Comparison of ENCODE assay signal across 9 mouse cellular contexts in the genomic region with DNA sequence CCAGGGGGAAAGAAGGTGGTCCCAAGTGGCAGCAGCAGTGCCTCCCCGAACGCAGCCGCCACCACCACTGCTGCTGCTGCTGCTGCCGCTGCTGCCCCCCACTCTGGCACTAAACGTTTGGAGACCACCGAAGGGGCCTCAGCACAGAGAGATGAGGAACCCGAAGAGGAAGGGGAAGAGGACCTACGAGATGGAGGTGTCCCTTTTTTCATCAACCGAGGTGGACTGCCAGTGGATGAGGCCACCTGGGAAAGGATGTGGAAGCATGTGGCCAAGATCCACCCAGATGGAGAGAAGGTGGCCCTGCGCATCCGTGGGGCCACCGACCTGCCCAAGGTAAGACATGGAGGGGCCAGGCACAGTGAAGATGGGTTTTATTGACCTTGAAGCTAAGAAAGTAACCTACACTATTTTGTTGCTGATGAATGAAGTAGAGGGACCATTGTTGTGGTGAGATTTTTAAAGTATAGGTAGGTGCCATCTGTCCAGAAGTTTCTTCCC. TPM values are rescaled to one million over a fixed set of nuclear protein-coding genes. Genes with fewer than 3 reads are reported as not detected.
A peak's percentile ranks its signal among the peaks of the same experiment; 100 is the strongest.
DNase-seq lines count a peak whose midpoint lies in the region; ATAC-seq and TF ChIP-seq lines count a peak whose summit lies in the region.
"Had no signal": no experiment of that assay in that cellular context is flagged by ENCODE, and none has a peak within 500 bp of the region (broad histone marks: within the 10 kb centered on the region; RNA-seq: fewer than 3 reads in every experiment).

No protein-coding gene starts in this region.

- 42% methylated on average over 12 of the region's 12 CpGs for WGBS in hindbrain, embryonic 10.5 days
- WGBS in midbrain, embryonic 10.5 days: 46% methylated on average over 12 of the region's 12 CpGs

- no peak for TF ChIP-seq POLR2A in ES-Bruce4 (IDR thresholded peaks at IDR 0.05; ENCODE audit: insufficient read depth, low read length)

- no peaks in the 10 kb centered on the region for H3K27me3 ChIP-seq in ES-Bruce4 (ENCODE audit: control insufficient read depth, insufficient read depth, low read length, poor library complexity, severe bottlenecking)
- H3K27me3 ChIP-seq in hindbrain, embryonic 10.5 days (ENCODE audit: insufficient read depth, poor library complexity, severe bottlenecking): peaks cover 14% of the 10 kb centered on the region; the same call in 1 of the 2 replicates
- H3K27me3 ChIP-seq in midbrain, embryonic 10.5 days (ENCODE audit: low read depth, poor library complexity, severe bottlenecking): peaks cover 16% of the 10 kb centered on the region

- no peak overlapping the region for H3K9ac ChIP-seq in ES-Bruce4 (ENCODE audit: low read depth, poor library complexity, severe bottlenecking)

- intact Hi-C loops in gastrocnemius, adult 2 months (cut with DNase I): no loop called here
- intact Hi-C loops in gastrocnemius, postnatal 36 days (cut with DNase I): no loop called here

- ATAC-seq in activated CD4-positive, CD25-positive, alpha-beta regulatory T cell, adult 4 months: no peak

- no peaks in the 10 kb centered on the region for H3K9me3 ChIP-seq in ES-Bruce4 (replicated peaks; ENCODE audit: control insufficient read depth, insufficient read depth, low read length, poor library complexity, severe bottlenecking)
- H3K9me3 ChIP-seq in hindbrain, embryonic 10.5 days: no peaks in the 10 kb centered on the region
- no peaks in the 10 kb centered on the region for H3K9me3 ChIP-seq in midbrain, embryonic 10.5 days (replicated peaks)

- peak overlapping the region; percentile 98 for H3K4me3 ChIP-seq in gastrocnemius, adult 2 months
- H3K4me3 ChIP-seq in ES-Bruce4 (ENCODE audit: low read depth, low read length): 0 out of 2 replicates have a peak overlapping the region, but pooled peaks have one; percentile 1
- H3K4me3 ChIP-seq in hindbrain, embryonic 10.5 days: peak overlapping the region; percentile 89
- peak overlapping the region; percentile 92 for H3K4me3 ChIP-seq in midbrain, embryonic 10.5 days

- no peak for TF ChIP-seq EP300 in ES-Bruce4 (IDR thresholded peaks at IDR 0.05; ENCODE audit: insufficient read depth, low read depth, low read length)

- TF ChIP-seq CTCF in gastrocnemius, adult 2 months (IDR thresholded peaks at IDR 0.05): no peak
- no peak for TF ChIP-seq CTCF in ES-Bruce4 (IDR thresholded peaks at IDR 0.05; ENCODE audit: low read depth, low read length)

- no peaks in the 10 kb centered on the region for H3K36me3 ChIP-seq in ES-Bruce4 (ENCODE audit: control insufficient read depth, insufficient read depth, low read length, poor library complexity, severe bottlenecking)
- peaks cover 27% of the 10 kb centered on the region for H3K36me3 ChIP-seq in hindbrain, embryonic 10.5 days
- H3K36me3 ChIP-seq in midbrain, embryonic 10.5 days: peaks cover 26% of the 10 kb centered on the region

- H3K27ac ChIP-seq in gastrocnemius, adult 2 months: peak overlapping the region; percentile 86
- no peak overlapping the region for H3K27ac ChIP-seq in ES-Bruce4 (ENCODE audit: insufficient read depth, low read length)
- H3K27ac ChIP-seq in hindbrain, embryonic 10.5 days: peak overlapping the region; percentile 98
- H3K27ac ChIP-seq in midbrain, embryonic 10.5 days (replicated peaks): peak overlapping the region; percentile 97

- no peak for DNase-seq in gastrocnemius, adult 2 months
- DNase-seq in gastrocnemius, postnatal 36 days: no peak
- DNase-seq in hindbrain, embryonic 10.5 days (ENCODE audit: low spot score): no peak
- no peak for DNase-seq in midbrain, embryonic 10.5 days (ENCODE audit: low spot score)
- DNase-seq in urinary bladder, postnatal 10 days (ENCODE audit: low spot score): no peak
- DNase-seq in urinary bladder, postnatal 25 days (ENCODE audit: low spot score): no peak

- peaks cover 3% of the 10 kb centered on the region for H3K4me1 ChIP-seq in ES-Bruce4 (ENCODE audit: control insufficient read depth, insufficient read depth, low read length)
- peaks cover 57% of the 10 kb centered on the region for H3K4me1 ChIP-seq in hindbrain, embryonic 10.5 days (replicated peaks)
- peaks cover 52% of the 10 kb centered on the region for H3K4me1 ChIP-seq in midbrain, embryonic 10.5 days

RNA-seq across cellular contexts. Expression of gene Vash1, which starts 1.5 kb away (rescaled TPM):
- total RNA-seq in gastrocnemius, adult 2 months (2021): 1 to 10 TPM; 4.0 to 6.9 TPM
- 1 to 10 TPM; 7.3 to 8.6 TPM for total RNA-seq in gastrocnemius, postnatal 36 days (2021)
- polyA plus RNA-seq in ES-Bruce4 (2011; ENCODE audit: insufficient read depth, insufficient read length, low read depth, missing spikeins): 5.2 and 6.0 TPM in 2 replicates
- polyA plus RNA-seq in hindbrain, embryonic 10.5 days (2016; fragmentation: Nextera tagmentation; extraction: Ambion mirVana): 21.1 and 27.4 TPM in 2 replicates
- 17.5 and 22.3 TPM in 2 replicates for polyA plus RNA-seq in midbrain, embryonic 10.5 days (2016; fragmentation: Nextera tagmentation; extraction: Ambion mirVana)
- under 1 TPM in 1 of 2 experiments, not detected in 1; 0.17 TPM for polyA plus RNA-seq in activated CD4-positive, CD25-positive, alpha-beta regulatory T cell, adult 4 months (2017; shearing (Covaris generic))

RNA-seq across cellular contexts. Expression of gene Angel1, which starts 46.2 kb away (rescaled TPM):
- total RNA-seq in gastrocnemius, adult 2 months (2021): 1 to 10 TPM; 3.9 to 4.8 TPM
- 1 to 10 TPM; 3.5 to 3.9 TPM for total RNA-seq in gastrocnemius, postnatal 36 days (2021)
- polyA plus RNA-seq in ES-Bruce4 (2011; ENCODE audit: insufficient read depth, insufficient read length, low read depth, missing spikeins): 12.0 and 14.4 TPM in 2 replicates
- polyA plus RNA-seq in hindbrain, embryonic 10.5 days (2016; fragmentation: Nextera tagmentation; extraction: Ambion mirVana): 14.7 and 14.8 TPM in 2 replicates
- polyA plus RNA-seq in midbrain, embryonic 10.5 days (2016; fragmentation: Nextera tagmentation; extraction: Ambion mirVana): 14.4 and 16.0 TPM in 2 replicates
- 1 to 10 TPM; 4.0 to 5.7 TPM for polyA plus RNA-seq in activated CD4-positive, CD25-positive, alpha-beta regulatory T cell, adult 4 months (2017; shearing (Covaris generic))

RNA-seq across cellular contexts. Expression of gene Lrrc74a, which starts 54.1 kb away (rescaled TPM):
- not detected for total RNA-seq in gastrocnemius, adult 2 months (2021)
- total RNA-seq in gastrocnemius, postnatal 36 days (2021): not detected
- not detected in 2 replicates for polyA plus RNA-seq in ES-Bruce4 (2011; ENCODE audit: insufficient read depth, insufficient read length, low read depth, missing spikeins)
- not detected in 2 replicates for polyA plus RNA-seq in hindbrain, embryonic 10.5 days (2016; fragmentation: Nextera tagmentation; extraction: Ambion mirVana)
- polyA plus RNA-seq in midbrain, embryonic 10.5 days (2016; fragmentation: Nextera tagmentation; extraction: Ambion mirVana): not detected in 2 replicates
- polyA plus RNA-seq in activated CD4-positive, CD25-positive, alpha-beta regulatory T cell, adult 4 months (2017; shearing (Covaris generic)): not detected
- polyA plus RNA-seq: C2C12 had no signal

Comparison
In these comparisons a context has a peak if more than half of its experiments do, and no peak if none do; other contexts are left out.
1. H3K4me3 ChIP-seq: peak in every context shown above with its lines; median percentile 98 in gastrocnemius, adult 2 months; 92 in midbrain, embryonic 10.5 days; 89 in hindbrain, embryonic 10.5 days; 1 in ES-Bruce4.